Mouse (Mus musculus) gonadal fat pad, adult 2 months (tissue): ENCODE measurements around the gene AA986860. TPM values are rescaled to one million over a fixed set of nuclear protein-coding genes. Genes with fewer than 3 reads are reported as not detected.

Experiments used
- DNase-seq: peaks from one replicate; pipeline ENCODE4 v3.0.0-alpha.2; 2012; ENCODE audit warnings: low read depth
- polyA plus RNA-seq: library from polyadenylated mRNA; depleted of rRNA; stranded (reverse); fragments of >200 nt; gene quantifications from 2 replicates; pipeline ENCODE4 v1.2.3, GENCODE M21; 2012

The AA986860 gene
- polyA plus RNA-seq, 1 experiment: 1.4 TPM

DNA sequence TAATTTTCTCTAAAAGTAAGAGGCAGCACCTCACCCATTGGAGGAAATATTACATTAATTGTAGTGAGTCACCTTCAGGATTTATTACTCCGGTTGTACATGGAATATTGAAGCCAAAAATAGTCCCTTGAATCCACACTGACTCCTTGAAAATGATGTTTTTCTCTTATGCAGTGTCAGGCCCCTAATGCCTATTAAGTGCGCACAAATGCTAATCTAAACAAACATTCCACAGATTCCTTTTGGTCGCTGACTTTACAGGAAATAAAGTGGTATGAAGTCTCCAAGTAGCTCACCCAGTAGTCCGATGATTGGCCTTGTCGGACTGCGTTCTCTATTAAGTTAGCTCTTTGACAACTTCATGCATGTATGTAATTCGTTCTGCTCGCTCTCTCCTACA, 3.1 kb downstream of the AA986860 start:
- DNase-seq: no peak

DNA sequence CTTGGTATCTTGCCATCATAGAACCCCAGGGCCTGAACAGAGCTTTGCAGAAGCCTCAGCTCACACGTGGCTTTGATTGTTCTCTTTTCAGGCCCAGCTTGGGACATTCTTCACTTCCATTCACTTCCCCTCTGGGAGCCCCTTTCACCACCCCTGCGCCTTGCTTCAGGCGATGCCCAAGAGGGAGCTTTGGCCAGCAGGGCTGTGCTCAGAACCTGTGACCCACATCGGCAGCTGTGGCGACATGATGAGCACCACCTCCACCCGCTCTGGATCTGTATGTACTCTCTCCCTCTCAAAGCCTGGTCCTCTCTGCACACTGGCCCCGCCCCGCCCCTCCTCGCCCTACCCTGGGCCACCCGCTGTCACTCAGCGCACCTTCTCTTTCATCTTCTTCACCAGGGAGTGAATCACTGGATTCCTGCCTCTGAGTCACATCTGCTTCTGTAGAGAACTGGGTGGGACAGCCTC, 5.7 kb downstream of the AA986860 start:
- no peak for DNase-seq

DNA sequence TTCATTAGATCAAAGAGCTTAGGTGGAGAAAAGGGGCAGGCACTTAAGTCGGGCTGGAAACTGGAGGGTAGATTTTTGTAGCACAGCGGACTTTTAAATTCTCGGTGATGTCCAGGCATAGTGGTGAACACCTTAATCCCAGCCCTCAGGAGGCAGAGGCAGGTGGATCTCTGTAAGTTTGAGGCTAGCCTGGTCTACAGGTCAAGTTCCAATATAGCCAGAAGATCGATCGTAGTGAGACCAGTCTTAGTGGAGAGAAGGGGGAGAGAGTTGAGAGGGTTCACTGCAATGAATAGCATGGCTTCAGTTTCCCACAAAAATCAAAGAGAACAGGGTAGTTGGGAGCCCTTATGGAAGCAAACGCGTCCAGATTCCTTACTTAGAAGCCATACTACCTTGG, 6.1 kb downstream of the AA986860 start:
- DNase-seq: no peak

DNA sequence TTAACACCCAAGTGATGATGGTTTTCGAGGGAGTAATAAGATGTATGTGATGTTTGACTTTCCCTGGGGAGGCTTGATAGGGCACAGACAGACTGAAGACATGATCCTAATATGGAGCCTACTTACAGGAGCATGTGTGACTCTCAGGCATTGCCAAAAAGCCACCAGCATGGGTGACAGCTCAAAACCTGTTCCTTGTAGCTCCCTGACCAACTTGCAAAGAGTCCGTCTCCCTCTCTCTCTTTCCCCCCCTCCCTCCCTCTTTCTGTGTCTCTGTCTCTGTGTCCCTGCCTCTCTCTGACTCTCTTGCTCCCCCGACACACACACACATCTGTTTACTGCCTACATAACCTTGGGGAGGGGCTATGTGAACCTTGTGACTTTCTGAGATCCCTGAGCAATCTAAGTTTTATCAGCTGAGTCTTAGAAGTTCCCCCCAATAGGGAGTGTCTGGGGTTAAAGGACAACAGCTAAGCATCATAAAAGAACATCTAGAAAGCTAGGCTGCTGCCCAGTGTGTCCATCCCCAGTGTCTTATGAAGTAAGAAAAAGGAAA, 6.9 kb downstream of the AA986860 start:
- no peak for DNase-seq

DNA sequence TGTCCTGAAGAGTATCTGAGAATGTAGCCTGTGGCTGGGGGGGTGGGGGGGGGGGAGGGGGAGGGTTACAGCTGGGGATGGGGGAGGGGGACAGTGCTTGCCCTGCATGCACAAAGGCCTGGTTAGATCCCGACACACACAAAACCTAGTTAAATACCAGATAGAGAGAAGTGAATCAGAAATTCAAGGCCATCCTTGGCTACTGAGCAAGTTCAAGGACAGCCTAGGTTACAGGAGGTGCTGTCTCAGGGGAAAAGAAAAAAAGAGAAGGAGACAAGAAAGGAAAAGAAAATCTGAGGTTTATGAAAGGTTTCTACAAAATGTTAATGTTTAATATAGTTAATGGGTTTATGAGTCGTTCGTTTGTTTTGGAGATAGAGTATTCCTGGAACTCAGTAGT, 7.9 kb downstream of the AA986860 start:
- no peak for DNase-seq

DNA sequence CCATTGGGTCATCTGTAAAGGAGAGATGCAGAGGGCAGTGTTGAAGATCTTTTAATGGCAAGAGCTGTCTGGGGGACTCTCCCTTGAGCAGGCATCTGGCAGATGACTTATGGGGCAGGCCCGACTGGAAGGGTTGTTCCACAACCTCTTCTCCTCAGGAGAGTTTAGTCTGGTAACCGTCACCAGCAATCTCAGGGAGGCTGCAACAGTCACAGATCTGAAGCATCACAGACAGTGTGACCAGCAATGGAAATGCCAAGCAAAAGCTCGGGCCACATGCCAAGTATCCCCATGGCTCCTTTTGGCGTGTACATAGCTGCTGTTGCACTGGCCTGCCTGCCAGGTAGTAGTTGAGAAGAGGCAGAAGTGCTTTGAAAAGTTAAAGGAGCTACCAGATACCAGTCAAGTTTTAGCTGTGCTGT, 8.5 kb downstream of the AA986860 start:
- no peak for DNase-seq

DNA sequence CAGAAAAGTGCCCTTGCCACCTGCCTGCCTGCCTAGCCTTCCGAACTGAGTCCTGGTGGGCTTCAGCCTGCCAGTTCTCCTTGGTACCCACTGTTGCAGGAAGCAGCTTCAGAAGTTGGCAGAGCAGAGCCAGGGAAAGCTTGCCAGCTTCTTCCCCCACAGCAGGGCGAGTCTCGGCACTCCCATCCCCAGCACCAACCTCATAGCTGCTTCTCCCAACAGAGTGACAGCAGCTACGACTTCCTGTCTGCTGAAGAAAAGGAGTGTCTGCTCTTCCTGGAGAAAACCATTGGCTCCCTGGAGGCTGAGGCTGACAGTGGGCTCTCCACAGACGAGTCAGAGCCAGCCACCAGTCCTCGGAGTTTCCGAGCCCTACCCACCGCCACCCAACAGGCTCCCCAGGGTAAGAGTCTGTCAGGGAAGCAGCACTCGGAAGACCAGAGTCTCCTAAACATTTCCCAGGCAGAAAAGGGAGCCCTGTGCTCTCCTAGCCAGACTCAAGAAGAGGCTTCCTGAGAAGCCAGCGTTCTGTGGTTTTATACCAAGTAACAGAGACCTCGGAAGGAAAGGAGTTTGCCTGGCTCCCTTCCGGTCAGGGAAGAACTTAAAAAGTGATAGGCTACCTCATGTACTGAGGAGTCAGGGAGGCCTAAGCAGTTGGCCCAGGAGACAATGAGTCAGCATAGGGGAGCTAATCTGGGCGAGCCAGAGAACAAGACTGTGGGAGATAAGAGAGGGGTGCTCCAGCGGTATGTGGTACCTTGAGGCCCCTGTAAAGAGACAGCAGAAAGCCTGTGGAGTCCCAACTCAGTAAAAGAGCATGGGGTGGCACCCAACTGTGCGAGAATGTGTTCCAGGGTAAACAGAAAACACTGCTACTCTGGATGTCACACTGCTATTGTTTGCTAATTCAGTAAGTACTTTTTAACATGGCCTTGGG, 9.3 kb downstream of the AA986860 start:
- DNase-seq: no peak

DNA sequence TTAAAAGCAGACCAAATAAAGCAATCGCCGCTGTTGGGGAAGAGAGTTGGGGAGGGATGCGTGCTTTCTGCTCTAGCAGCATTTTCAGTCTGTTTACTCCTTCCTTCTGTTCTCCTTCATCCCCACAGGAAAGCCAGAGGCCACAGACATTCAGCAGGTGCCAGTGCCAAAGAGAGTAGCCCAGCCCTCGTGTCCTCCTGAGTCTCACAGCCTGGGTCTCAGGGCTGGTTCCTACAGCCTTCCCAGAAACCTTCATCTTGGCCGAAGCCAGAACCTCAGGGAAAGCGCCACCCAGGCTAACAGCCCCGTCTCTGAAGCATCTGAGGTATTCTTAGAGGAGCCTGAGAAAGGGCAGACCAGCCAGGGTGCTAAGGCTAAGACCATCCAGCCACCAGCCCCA, 10.4 kb downstream of the AA986860 start:
- no peak for DNase-seq

DNA sequence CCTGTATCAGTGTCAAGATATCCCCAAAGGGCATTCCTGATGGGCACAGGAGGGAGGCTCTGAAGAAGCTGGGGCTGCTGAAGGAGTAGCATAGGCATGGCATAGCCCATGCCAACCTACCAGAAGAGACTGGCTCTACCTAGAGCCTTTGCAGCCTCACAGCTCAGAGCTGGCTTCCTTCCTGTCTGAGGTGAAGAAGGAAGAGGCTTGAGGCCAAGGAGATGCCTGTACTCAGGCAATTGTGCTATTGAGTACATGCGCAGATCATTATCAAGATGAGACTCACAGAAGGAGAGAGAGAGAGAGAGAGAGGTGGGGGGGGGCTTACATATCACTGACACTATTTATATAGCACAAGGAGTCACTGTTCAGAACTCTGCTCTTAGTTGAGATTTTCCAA, 12.0 kb downstream of the AA986860 start:
- no peak for DNase-seq

DNA sequence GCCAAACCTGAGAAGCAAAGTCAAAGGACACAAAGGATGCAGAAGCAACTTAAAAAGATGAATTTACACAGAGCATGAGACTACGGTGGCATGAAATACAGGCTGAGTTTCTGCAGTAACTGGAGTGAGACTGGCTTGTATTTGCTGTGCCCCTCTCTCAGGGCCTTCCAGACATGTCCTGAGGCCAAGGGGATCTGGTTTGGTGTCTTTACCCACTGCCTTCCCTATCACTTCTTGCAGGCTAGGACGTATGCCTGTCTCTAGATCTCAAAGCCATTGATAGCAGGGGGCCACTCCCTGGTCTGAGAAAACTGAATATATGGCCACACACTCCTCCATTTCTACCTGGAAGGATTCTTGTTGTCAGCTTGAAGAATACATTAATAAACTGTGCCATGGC, 12.4 kb downstream of the AA986860 start:
- DNase-seq: no peak

DNA sequence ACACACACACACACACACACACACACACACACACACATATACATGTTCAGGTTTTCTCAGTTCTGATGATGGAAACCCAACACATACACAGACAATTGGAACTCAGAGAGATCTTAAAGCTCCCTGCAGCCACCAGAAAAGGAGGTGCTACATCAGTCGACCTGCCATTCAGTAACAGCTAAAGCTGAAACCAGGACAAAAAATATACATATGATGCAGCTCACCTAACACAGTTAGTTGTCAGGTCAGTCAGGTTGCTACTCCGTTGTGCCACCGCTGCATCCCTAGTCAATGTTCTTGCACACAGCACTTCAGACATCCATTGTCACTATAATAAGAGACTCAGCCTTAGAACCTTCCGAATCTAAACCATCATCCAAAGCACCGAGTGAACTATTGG, 13.2 kb downstream of the AA986860 start:
- DNase-seq: no peak

DNA sequence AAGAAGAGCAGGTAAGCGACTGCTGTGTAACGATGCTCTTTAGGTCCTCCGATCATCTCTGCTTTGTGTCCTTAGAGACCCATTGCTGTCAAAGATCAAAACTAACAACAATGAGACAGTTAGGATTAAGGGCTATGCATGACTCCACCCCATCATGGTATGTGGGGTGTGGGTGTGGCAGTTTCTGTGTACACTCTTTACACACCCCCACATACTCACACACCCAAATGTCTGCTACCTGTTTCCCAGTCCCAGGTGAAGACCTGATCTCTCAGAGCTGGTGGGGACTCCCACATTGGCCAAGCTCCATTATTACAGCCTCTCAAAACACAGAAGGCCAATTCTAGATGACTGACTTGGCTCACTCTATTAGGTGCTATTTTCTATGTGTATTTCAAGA, 13.8 kb downstream of the AA986860 start:
- no peak for DNase-seq

DNA sequence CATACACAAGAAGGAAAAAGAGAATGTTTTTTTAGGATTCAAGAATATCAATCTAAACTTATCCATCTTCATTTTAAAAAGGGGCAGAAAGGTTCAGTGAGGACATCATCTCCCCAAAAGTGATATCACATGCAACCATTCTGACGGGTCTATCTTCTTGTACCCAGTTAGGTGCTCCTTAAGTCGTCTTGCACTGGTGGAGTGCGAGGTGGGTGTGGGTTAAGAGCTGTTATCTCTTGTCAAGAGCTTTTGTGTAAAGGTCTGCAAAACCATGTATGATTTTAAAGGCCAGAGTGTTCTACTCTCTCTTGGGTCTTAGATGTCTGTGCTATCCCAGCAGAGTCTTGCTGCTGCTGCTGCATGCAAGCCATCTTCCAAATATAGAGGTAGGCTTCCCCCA, 15.0 kb downstream of the AA986860 start:
- no peak for DNase-seq

DNA sequence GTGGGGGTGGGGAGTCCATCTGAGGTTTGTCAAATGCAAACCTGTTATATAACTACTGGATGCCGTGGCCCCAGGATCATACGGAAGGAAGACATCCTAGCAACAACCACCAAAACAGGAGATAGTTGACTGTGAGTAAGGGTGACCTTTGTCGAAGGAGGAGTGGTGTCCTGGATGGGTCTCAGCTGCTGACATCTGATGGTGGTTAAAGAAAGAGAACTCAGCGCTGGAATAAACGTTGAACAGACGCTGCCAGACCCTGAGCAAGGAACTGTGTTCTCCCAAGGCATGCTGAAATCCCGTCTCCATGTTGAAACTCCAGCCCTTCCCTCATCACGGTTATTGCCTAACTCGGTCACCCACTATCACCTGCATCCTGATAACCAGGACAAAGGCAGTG, 27.9 kb downstream of the AA986860 start:
- no peak for DNase-seq

DNA sequence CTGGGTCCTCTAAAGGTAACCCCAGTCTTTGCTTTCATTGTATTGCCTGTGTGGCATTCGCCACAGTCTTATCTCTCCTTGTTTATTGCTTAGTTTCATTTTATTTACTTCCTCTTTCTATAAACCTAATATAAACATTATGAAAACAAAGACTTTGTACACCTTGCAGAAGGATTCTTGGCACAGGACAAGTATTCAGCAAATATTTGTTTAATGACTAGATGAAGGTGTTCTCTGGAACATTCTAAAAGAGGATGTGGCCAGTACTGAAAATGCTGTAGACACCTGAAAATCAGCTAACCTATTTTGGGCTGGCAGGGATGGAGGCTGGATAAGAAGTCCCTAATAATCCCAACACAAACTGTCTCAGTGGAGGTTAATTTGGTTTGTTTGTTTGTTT, 29.8 kb downstream of the AA986860 start:
- no peak for DNase-seq

DNA sequence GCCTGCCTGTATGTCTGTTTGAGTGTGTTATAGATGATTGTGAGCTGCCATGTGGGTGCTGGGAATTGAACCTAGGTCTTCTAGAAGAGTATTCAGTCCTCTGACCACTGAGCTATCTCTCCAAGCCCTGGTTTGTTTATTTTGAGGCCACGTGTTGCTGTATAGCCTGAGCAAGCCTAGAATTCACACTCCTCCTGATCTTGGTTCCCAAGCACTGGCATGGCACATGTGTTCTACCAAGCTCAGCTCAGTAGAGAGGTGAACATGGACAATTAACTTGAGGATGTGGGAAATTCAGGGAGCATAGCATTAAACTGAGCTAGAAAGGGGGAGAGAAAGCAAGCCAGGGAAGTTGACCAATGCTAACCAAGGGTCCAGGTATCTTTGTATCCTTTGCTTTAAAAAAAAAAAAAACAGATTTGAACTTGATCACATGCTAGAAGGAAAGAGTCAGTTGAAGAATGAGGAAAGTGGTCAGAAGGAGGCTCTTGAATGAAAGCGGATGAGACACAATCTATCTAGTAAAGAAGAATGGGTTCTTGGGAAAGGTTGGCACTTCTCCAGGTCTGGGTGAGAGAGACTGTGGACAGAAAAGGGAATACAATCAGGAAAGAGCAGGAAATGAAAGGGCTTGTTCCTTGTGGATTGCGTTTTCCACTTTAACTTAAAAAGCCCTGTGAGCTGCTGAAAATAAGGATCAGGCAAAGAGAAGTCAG, 30.4 kb downstream of the AA986860 start:
- DNase-seq: no peak

DNA sequence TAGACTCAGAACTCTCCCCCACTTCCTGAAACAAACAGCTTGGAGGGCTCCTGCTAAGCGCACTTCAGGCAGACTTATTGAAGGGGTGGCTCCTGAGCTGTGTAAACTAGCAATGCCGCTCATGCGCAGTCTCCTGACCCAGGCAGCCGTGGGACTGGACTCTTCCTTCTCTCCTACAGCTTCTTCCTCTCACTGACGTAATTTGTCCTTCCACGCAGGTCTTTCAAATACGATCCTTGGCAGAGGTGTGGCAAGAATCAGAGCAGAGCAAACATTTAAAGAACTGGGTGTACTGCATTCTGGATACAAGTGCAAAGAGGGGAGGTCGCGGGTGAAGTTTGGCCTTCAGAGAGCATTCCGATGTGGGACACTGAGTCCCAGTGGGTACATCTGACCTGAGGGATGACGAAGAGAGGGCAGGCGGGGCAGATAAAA, 32.3 kb downstream of the AA986860 start:
- no peak for DNase-seq

DNA sequence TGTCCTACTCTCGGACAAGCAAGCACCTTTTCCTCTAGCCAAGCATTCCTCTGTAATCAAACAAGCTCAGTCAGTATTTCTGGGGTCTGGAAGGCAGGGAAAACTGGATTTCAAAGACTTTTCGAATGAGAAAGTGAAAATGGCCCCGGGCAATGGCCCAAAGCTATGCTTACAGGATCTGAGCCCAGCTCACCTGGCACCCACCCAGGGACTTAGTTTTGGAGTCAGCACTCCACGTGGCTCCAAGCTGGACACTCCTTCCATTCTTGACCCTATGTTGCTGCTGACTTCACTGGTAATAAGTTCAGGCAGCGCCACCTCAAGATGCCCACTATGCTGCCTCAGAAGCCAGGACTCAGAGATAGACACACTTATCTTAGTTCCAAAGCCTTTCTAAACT, 35.3 kb downstream of the AA986860 start:
- DNase-seq: no peak

DNA sequence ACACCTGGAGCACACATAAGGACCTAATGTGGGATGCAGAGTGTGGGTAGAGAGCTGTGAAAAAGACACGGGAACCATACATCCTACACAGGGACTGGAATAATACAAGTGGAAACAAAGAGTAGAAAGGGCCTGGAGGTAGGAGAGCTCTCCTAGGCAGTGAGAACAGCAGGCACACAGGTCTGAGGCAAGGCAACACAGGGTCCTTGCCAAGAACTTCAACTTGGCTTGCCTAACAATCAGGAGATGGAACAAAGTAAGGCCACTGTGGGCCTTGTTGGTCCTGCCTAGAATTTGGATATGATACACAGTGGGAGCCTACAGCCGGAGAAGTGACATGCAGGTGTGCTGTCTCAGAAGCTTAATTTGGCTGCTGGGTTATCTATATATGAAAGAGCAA, 38.1 kb downstream of the AA986860 start:
- peak; percentile 79 for DNase-seq

DNA sequence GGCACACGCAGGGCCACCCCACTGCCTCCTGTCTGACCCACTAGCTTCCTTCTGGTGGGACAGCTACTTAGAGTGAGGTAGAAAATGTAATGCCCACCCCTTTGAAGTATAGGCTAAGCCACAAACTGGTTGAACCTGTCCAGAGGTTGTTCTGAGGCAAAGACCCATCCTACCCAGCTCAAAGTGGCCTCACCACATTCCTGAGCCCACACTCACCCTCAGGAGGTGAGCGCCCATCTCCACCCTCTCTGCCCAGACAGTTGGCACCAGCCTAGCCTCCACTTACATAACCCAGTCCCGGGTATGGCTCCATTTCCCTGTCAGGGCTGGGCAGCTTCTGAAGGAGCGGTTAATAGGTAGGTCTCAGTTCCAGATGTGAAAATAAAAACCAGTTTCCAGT, 38.7 kb downstream of the AA986860 start:
- DNase-seq: peak; percentile 85

DNA sequence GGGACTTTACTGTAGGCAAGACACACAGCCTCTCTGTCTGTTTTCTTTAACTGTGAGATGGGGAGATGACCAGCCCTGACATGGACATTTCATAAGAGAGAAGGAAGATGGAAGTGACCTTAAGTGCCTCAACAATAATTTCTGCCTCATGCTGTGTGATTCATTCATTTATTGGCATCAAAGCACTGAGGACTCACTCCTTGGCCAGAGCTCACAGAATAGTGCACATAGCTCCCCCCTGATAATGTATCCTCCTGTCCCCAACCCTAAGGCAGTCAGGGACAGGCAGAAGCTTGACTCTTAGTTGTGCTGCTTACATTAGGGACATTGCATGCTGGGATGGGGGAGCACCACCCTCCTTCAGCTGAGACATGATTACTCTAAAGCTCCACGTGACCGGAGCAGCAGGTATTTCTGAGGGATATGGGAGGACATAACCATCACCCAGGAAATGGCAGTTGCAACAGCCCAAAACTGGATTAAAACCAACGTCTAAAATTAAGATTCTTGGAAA, 39.3 kb downstream of the AA986860 start:
- DNase-seq: peak; percentile 44

DNA sequence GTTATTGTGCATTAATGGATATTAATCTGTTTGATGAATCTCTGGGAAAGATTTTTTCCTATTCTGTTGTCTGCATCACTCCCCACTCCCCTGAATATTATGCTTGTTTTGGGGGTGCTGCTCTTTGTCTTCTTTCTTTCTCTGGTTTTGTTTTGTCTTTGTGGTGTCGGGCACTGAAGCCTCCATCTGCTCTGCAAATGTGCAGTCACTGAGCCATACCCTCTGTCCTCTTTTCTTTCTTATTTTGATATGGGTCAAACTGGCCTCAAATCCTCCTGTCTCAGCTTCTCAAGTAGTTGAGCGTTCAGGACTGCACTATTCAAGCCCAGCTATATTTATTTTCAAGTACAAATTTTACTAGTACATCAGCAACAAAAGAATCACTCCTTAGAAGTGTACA, 43.5 kb downstream of the AA986860 start:
- no peak for DNase-seq
